Mouse (Mus musculus) limb, embryonic 11.5 days (tissue): ENCODE data around the gene Fmnl3. TPM values are rescaled to one million over a fixed set of nuclear protein-coding genes. Genes with fewer than 3 reads are reported as not detected.

ENCODE experiments used
- ATAC-seq: fragments of 200-750 bp; cut with Nextera tagmentation; 2 replicates; pipeline ENCODE4 v1.8.0; 2017; ENCODE audit warnings: low read depth; ENCODE audit not compliant: insufficient number of reproducible peaks, low FRiP score, low TSS enrichment
- DNase-seq: peaks from one replicate; pipeline ENCODE4 v3.0.0-alpha.2; 2015; ENCODE audit warnings: low spot score
- H3K27ac ChIP-seq: fragments of 300-500 bp; sonication (generic); replicated peaks from 2 replicates; pipeline ENCODE4 v1.5.1; 2014; ENCODE audit warnings: low read depth, mild to moderate bottlenecking, low read length
- H3K27me3 ChIP-seq: fragments of 300-500 bp; sonication (generic); 2 replicates; pipeline ENCODE4 v1.6.1; 2014; ENCODE audit warnings: mild to moderate bottlenecking, low read length, mixed read lengths; ENCODE audit not compliant: control insufficient read depth, insufficient read depth
- H3K36me3 ChIP-seq: fragments of 300-500 bp; sonication (generic); 2 replicates; pipeline ENCODE4 v1.6.1; 2014; ENCODE audit warnings: mild to moderate bottlenecking, low read length, moderate library complexity, mixed read lengths; ENCODE audit not compliant: control insufficient read depth, insufficient read depth
- H3K4me1 ChIP-seq: fragments of 300-500 bp; sonication (generic); 2 replicates; pipeline ENCODE4 v1.6.1; 2014; ENCODE audit warnings: low read length, mixed read lengths; ENCODE audit not compliant: control insufficient read depth, insufficient read depth
- H3K4me2 ChIP-seq: fragments of 300-500 bp; sonication (generic); 2 replicates; pipeline ENCODE4 v1.6.1; 2014; ENCODE audit warnings: low read depth, mild to moderate bottlenecking, moderate library complexity; ENCODE audit not compliant: severe bottlenecking
- H3K4me3 ChIP-seq: fragments of 300-500 bp; sonication (generic); 2 replicates; pipeline ENCODE4 v1.5.1; 2014; ENCODE audit warnings: low read depth, low read length
- H3K9ac ChIP-seq: fragments of 300-500 bp; sonication (generic); 2 replicates; pipeline ENCODE4 v1.6.1; 2014; ENCODE audit warnings: mild to moderate bottlenecking, low read length
- H3K9me3 ChIP-seq: fragments of 300-500 bp; sonication (generic); 2 replicates; pipeline ENCODE4 v1.6.1; 2016; ENCODE audit warnings: low read length; ENCODE audit not compliant: control insufficient read depth
- WGBS: fragments of 180-500 bp; shearing (Covaris S2); extraction: QIAGEN DNeasy Blood & Tissue Kit; methylation state at CpG from one replicate; pipeline ENCODE4 v1.1.7; 2014; 5-methylcytosine and 5-hydroxymethylcytosine counted together
- polyA plus RNA-seq: library from polyadenylated mRNA; unstranded; fragments of >200 nt; fragmentation: Nextera tagmentation; extraction: Ambion mirVana; gene quantifications from 2 replicates; pipeline ENCODE4 v1.2.1, GENCODE M21; 2014

The Fmnl3 gene
- polyA plus RNA-seq, 1 experiment from 2014 or later: 26.8 TPM

DNA sequence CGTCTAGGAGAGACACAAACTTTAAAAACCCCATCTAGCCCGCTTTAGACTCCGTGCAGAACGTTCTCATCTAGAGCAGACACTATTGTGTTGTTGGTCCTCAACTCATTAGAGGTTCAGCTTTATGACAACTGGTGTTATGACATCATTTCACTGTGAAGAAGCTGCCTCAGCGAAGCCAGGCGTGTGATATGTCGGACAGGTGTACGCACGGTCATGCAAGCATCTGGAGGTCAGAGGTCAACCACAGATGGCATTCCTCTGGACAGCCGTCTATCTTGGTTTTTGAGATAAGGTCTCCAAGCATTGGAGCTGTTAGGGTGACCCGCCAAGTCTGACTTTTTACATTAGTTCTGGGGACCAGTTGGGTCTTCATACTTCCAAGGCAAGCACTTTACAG lies 79.7 kb downstream of the Fmnl3 start:
- Histone ChIP-seq H3K36me3 (no peaks in the 10 kb centered on the region), H3K4me2 (no peak overlapping the region), H3K9me3 (no peaks in the 10 kb centered on the region), H3K27ac (no peak overlapping the region), H3K27me3 (no peaks in the 10 kb centered on the region), H3K4me3 (no peak overlapping the region), H3K9ac (no peak overlapping the region), H3K4me1 (peaks cover under 1% of the 10 kb centered on the region; the same call in 1 of the 2 replicates)
- ATAC-seq (no peak), DNase-seq (no peak)
- WGBS: 90% methylated on average over 11 of the region's 11 CpGs

- Histone ChIP-seq H3K27ac (no peak overlapping the region), H3K9me3 (no peaks in the 10 kb centered on the region), H3K4me2 (no peak overlapping the region), H3K36me3 (no peaks in the 10 kb centered on the region), H3K4me1 (no peaks in the 10 kb centered on the region), H3K27me3 (no peaks in the 10 kb centered on the region), H3K4me3 (no peak overlapping the region), H3K9ac (no peak overlapping the region)
- DNase-seq (no peak), ATAC-seq (no peak)
- 49% methylated on average over 8 of the region's 8 CpGs for WGBS
Observed at GRCm38 (mm10) chr15:99285189-99285535, 85.1 kb downstream of the Fmnl3 start.

- no peaks in the 10 kb centered on the region for H3K36me3 ChIP-seq
- H3K4me1 ChIP-seq: no peaks in the 10 kb centered on the region
- H3K9me3 ChIP-seq: no peaks in the 10 kb centered on the region
- ATAC-seq (no peak), DNase-seq (no peak)
- no peak overlapping the region for H3K27ac ChIP-seq
- no peak overlapping the region for H3K4me3 ChIP-seq
- no peak overlapping the region for H3K4me2 ChIP-seq
- 39% methylated on average over 14 of the region's 14 CpGs for WGBS
- no peak overlapping the region for H3K9ac ChIP-seq
- no peaks in the 10 kb centered on the region for H3K27me3 ChIP-seq
Observed at GRCm38 (mm10) chr15:99284527-99285188, 85.6 kb downstream of the Fmnl3 start.

GRCm38 (mm10) chr15:99283456-99283855 lies 86.8 kb downstream of the Fmnl3 start:
- DNase-seq: no peak
- no peak overlapping the region for H3K9ac ChIP-seq

DNA sequence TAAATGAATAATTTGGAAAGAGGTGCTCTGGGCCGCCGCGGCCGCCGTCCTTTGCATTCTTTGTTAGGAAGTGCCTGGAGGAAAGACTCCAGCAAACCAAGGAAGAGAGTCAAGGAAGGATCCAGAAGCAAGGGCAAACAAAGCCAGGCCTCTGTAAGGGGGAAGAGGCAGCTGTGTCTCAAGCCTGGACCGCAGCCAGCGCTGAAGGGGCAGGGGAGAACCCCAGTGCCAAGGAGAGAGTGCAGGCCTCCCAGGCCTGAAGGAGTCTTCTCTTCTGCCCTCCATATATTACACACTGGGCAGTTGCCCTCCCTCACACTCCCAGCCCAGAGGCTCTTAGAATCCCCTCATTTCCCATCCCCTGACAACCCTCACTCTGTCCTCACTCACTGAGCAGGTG lies 92.0 kb downstream of the Fmnl3 start:
- 90% methylated on average over 7 of the region's 7 CpGs for WGBS
- ATAC-seq: no peak
- no peak overlapping the region for H3K4me3 ChIP-seq
- H3K4me2 ChIP-seq: no peak overlapping the region
- no peaks in the 10 kb centered on the region for H3K4me1 ChIP-seq
- H3K9me3 ChIP-seq: no peaks in the 10 kb centered on the region
- no peak overlapping the region for H3K27ac ChIP-seq
- no peak for DNase-seq
- no peaks in the 10 kb centered on the region for H3K27me3 ChIP-seq
- no peak overlapping the region for H3K9ac ChIP-seq
- no peaks in the 10 kb centered on the region for H3K36me3 ChIP-seq

More at GRCm38 (mm10) chr15:99283456-99283855, 86.8 kb downstream of the Fmnl3 start:
- Histone ChIP-seq H3K27ac (no peak overlapping the region), H3K36me3 (no peaks in the 10 kb centered on the region), H3K4me1 (no peaks in the 10 kb centered on the region), H3K27me3 (no peaks in the 10 kb centered on the region), H3K4me3 (no peak overlapping the region), H3K4me2 (no peak overlapping the region), H3K9me3 (no peaks in the 10 kb centered on the region)
- no peak for ATAC-seq
- WGBS: 63% methylated on average over 10 of the region's 10 CpGs

- no peak overlapping the region for H3K4me2 ChIP-seq
- H3K9ac ChIP-seq: no peak overlapping the region
- H3K36me3 ChIP-seq: no peaks in the 10 kb centered on the region
- no peaks in the 10 kb centered on the region for H3K27me3 ChIP-seq
- no peak overlapping the region for H3K4me3 ChIP-seq
- DNase-seq (no peak), ATAC-seq (no peak)
- no peaks in the 10 kb centered on the region for H3K4me1 ChIP-seq
- 70% methylated on average over 8 of the region's 8 CpGs for WGBS
- H3K9me3 ChIP-seq: no peaks in the 10 kb centered on the region
- H3K27ac ChIP-seq: no peak overlapping the region
Observed at GRCm38 (mm10) chr15:99276095-99276494, 94.2 kb downstream of the Fmnl3 start.

Other genes starting within 250 kb of the Fmnl3 start
- gene Spats2, start 244.6 kb downstream of the Fmnl3 start, polyA plus RNA-seq: 69.2 and 70.1 TPM in 2 replicates
- gene Kcnh3, start 145.6 kb downstream of the Fmnl3 start, polyA plus RNA-seq: 0.07 TPM in 1 of 2 replicates, not detected in the other
- gene Mcrs1, start 118.5 kb downstream of the Fmnl3 start, polyA plus RNA-seq: 165 and 168 TPM in 2 replicates
- gene Prpf40b, start 75.4 kb downstream of the Fmnl3 start, polyA plus RNA-seq: 51.9 and 57.3 TPM in 2 replicates
- gene Fam186b, start 74.6 kb downstream of the Fmnl3 start, polyA plus RNA-seq: not detected in 2 replicates
- 225 and 238 TPM in 2 replicates for gene Tmbim6, start 22.4 kb upstream of the Fmnl3 start, polyA plus RNA-seq
- gene Nckap5l, start 87.3 kb upstream of the Fmnl3 start, polyA plus RNA-seq: 14.2 and 15.6 TPM in 2 replicates
- gene Bcdin3d, start 104.2 kb upstream of the Fmnl3 start, polyA plus RNA-seq: 17.8 and 20.2 TPM in 2 replicates
- gene Faim2, start 157.7 kb upstream of the Fmnl3 start, polyA plus RNA-seq: 0.47 TPM in 1 of 2 replicates, not detected in the other
- gene Aqp2, start 208.6 kb upstream of the Fmnl3 start, polyA plus RNA-seq: not detected in 2 replicates
- gene Aqp5, start 220.3 kb upstream of the Fmnl3 start, polyA plus RNA-seq: not detected in 2 replicates
- gene Aqp6, start 230.9 kb upstream of the Fmnl3 start, polyA plus RNA-seq: not detected in 2 replicates